Mouse (Mus musculus) MEL (cell line): Measurements from ENCODE around the gene Cyp2d22. TPM values are rescaled to one million over a fixed set of nuclear protein-coding genes. Genes with fewer than 3 reads are reported as not detected.

Experiments used
- DNase-seq: peaks from one replicate; pipeline ENCODE4 v3.0.0; 2011; ENCODE audit warnings: low read depth, low spot score
- H3K27ac ChIP-seq: 2 replicates; pipeline ENCODE4 v1.5.1; 2012; ENCODE audit warnings: low read depth, mild to moderate bottlenecking, control low read depth, low read length, moderate library complexity; ENCODE audit not compliant: control insufficient read depth
- H3K27me3 ChIP-seq, 2 experiments: fragments of 150-350 bp in 1 of 2; sonication (generic) in 1 of 2; 2 replicates each; pipeline ENCODE4 v1.6.1; 2012; ENCODE audit warnings: low read length in 2 of 2, mild to moderate bottlenecking in 2 of 2, improper control_type of control experiment in 1 of 2, moderate library complexity in 1 of 2; ENCODE audit not compliant: insufficient read depth in 2 of 2, control insufficient read depth in 1 of 2
- H3K36me3 ChIP-seq, 2 experiments: 2 replicates each; pipeline ENCODE4 v1.6.1; 2012 to 2014; ENCODE audit warnings: low read length in 2 of 2, improper control_type of control experiment in 1 of 2, inconsistent platforms in 1 of 2, mild to moderate bottlenecking in 1 of 2; ENCODE audit not compliant: insufficient read depth in 2 of 2, control insufficient read depth in 1 of 2
- H3K4me1 ChIP-seq, 2 experiments: fragments of 150-350 bp in 1 of 2; sonication (generic) in 1 of 2; 2 replicates each; pipeline ENCODE4 v1.6.1; 2012; ENCODE audit warnings: low read length in 2 of 2, improper control_type of control experiment in 1 of 2, mild to moderate bottlenecking in 1 of 2; ENCODE audit not compliant: insufficient read depth in 2 of 2, control insufficient read depth in 1 of 2
- H3K4me3 ChIP-seq, 2 experiments: fragments of 150-350 bp in 1 of 2; sonication (generic) in 1 of 2; 2 replicates each; pipeline ENCODE4 v1.5.1; 2012; ENCODE audit warnings: low read depth in 2 of 2, low read length in 2 of 2, mild to moderate bottlenecking in 2 of 2, moderate library complexity in 2 of 2, control low read depth in 1 of 2, improper control_type of control experiment in 1 of 2; ENCODE audit not compliant: control insufficient read depth in 1 of 2, insufficient read depth in 1 of 2
- H3K79me2 ChIP-seq: 2 replicates; pipeline ENCODE4 v1.6.1; 2012; ENCODE audit warnings: mild to moderate bottlenecking, low read length, moderate library complexity; ENCODE audit not compliant: control insufficient read depth, poor library complexity, insufficient read depth
- H3K9ac ChIP-seq: 2 replicates; pipeline ENCODE4 v1.6.1; 2012; ENCODE audit warnings: low read depth, mild to moderate bottlenecking, control low read depth, low read length, moderate library complexity; ENCODE audit not compliant: control insufficient read depth, poor library complexity, severe bottlenecking
- H3K9me3 ChIP-seq: fragments of 150-350 bp; sonication (generic); replicated peaks from 2 replicates; pipeline ENCODE4 v1.6.1; 2012; ENCODE audit warnings: mild to moderate bottlenecking, low read length, improper control_type of control experiment, moderate library complexity; ENCODE audit not compliant: insufficient read depth
- BHLHE40 ChIP-seq: IDR thresholded peaks from 2 replicates; pipeline ENCODE4 v1.6.1; 2012; ENCODE audit warnings: low read depth, mild to moderate bottlenecking, inconsistent platforms, low read length, improper control_type of control experiment, borderline replicate concordance
- CHD2 ChIP-seq: IDR thresholded peaks from 2 replicates; pipeline ENCODE4 v1.6.1; 2011; ENCODE audit warnings: low read length, improper control_type of control experiment
- ELF1 ChIP-seq: IDR thresholded peaks from 2 replicates; pipeline ENCODE4 v1.6.1; 2014; ENCODE audit warnings: low read depth, mild to moderate bottlenecking, inconsistent platforms, low read length, improper control_type of control experiment, moderate library complexity
- EP300 ChIP-seq, 2 experiments: IDR thresholded peaks; 2 replicates each; pipeline ENCODE4 v1.6.1; 2011; ENCODE audit warnings: improper control_type of control experiment in 2 of 2, low read length in 2 of 2, low read depth in 1 of 2, mild to moderate bottlenecking in 1 of 2
- GATA1 ChIP-seq: IDR thresholded peaks from 2 replicates; pipeline ENCODE4 v1.6.1; 2011; ENCODE audit warnings: low read depth, low read length, improper control_type of control experiment
- HCFC1 ChIP-seq: IDR thresholded peaks from 2 replicates; pipeline ENCODE4 v1.6.1; 2012; ENCODE audit warnings: low read depth, mild to moderate bottlenecking, inconsistent platforms, low read length, improper control_type of control experiment, moderate library complexity
- JUND ChIP-seq: IDR thresholded peaks from 2 replicates; pipeline ENCODE4 v1.6.1; 2011; ENCODE audit warnings: low read depth, mild to moderate bottlenecking, improper control_type of control experiment, low read length
- MAX ChIP-seq: IDR thresholded peaks from 2 replicates; pipeline ENCODE4 v1.6.1; 2011; ENCODE audit warnings: low read length, improper control_type of control experiment
- MAZ ChIP-seq: IDR thresholded peaks from 2 replicates; pipeline ENCODE4 v1.6.1; 2012; ENCODE audit warnings: low read depth, mild to moderate bottlenecking, inconsistent platforms, low read length, improper control_type of control experiment
- MEF2A ChIP-seq: IDR thresholded peaks from 2 replicates; pipeline ENCODE4 v1.6.1; 2014; ENCODE audit warnings: low read depth, mild to moderate bottlenecking, inconsistent platforms, low read length, improper control_type of control experiment; ENCODE audit not compliant: poor library complexity, insufficient replicate concordance, severe bottlenecking; ENCODE audit errors: extremely low read depth
- MXI1 ChIP-seq: IDR thresholded peaks from 2 replicates; pipeline ENCODE4 v1.6.1; 2011; ENCODE audit warnings: mild to moderate bottlenecking, low read depth, low read length, improper control_type of control experiment
- MYB ChIP-seq: IDR thresholded peaks from 2 replicates; pipeline ENCODE4 v1.6.1; 2011; ENCODE audit warnings: mild to moderate bottlenecking, low read depth, low read length, improper control_type of control experiment
- NELFE ChIP-seq: IDR thresholded peaks from 2 replicates; pipeline ENCODE4 v1.6.1; 2011; ENCODE audit warnings: low read depth, low read length, improper control_type of control experiment
- NRF1 ChIP-seq: IDR thresholded peaks from 2 replicates; pipeline ENCODE4 v1.6.1; 2014; ENCODE audit warnings: low read depth, mild to moderate bottlenecking, inconsistent platforms, low read length, improper control_type of control experiment, moderate library complexity; ENCODE audit not compliant: poor library complexity, insufficient read depth, severe bottlenecking
- POLR2A ChIP-seq, 2 experiments: IDR thresholded peaks; 2 replicates each; pipeline ENCODE4 v1.6.1; 2011 to 2012; ENCODE audit warnings: low read length in 2 of 2, mild to moderate bottlenecking in 2 of 2, control low read depth in 1 of 2, improper control_type of control experiment in 1 of 2, low read depth in 1 of 2, moderate library complexity in 1 of 2; ENCODE audit not compliant: control insufficient read depth in 1 of 2, insufficient read depth in 1 of 2, poor library complexity in 1 of 2
- POLR2AphosphoS5 ChIP-seq: IDR thresholded peaks from 2 replicates; pipeline ENCODE4 v1.6.1; 2012; ENCODE audit warnings: low read depth, borderline replicate concordance, mild to moderate bottlenecking, inconsistent platforms, low read length, moderate library complexity, mixed read lengths
- RAD21 ChIP-seq: IDR thresholded peaks from 2 replicates; pipeline ENCODE4 v1.6.1; 2011; ENCODE audit warnings: mild to moderate bottlenecking, low read depth, low read length, improper control_type of control experiment
- RCOR1 ChIP-seq: IDR thresholded peaks from 2 replicates; pipeline ENCODE4 v1.6.1; 2012; ENCODE audit warnings: low read depth, mild to moderate bottlenecking, inconsistent platforms, low read length, improper control_type of control experiment
- SMC3 ChIP-seq: IDR thresholded peaks from 2 replicates; pipeline ENCODE4 v1.6.1; 2011; ENCODE audit warnings: low read depth, low read length, improper control_type of control experiment
- TAL1 ChIP-seq: IDR thresholded peaks from 2 replicates; pipeline ENCODE4 v1.6.1; 2012; ENCODE audit warnings: mild to moderate bottlenecking, inconsistent platforms, low read length, moderate library complexity, mixed read lengths
- TBP ChIP-seq: IDR thresholded peaks from 2 replicates; pipeline ENCODE4 v1.8.0; 2011; ENCODE audit warnings: low read depth, low read length, improper control_type of control experiment
- TCF12 ChIP-seq: IDR thresholded peaks from 2 replicates; pipeline ENCODE4 v1.6.1; 2014; ENCODE audit warnings: low read depth, mild to moderate bottlenecking, inconsistent platforms, low read length, improper control_type of control experiment, moderate library complexity
- UBTF ChIP-seq: IDR thresholded peaks from 2 replicates; pipeline ENCODE4 v1.6.1; 2012; ENCODE audit warnings: low read depth, mild to moderate bottlenecking, inconsistent platforms, low read length, improper control_type of control experiment, moderate library complexity, borderline replicate concordance; ENCODE audit not compliant: insufficient read depth
- USF2 ChIP-seq, 2 experiments: IDR thresholded peaks; 2 replicates each; pipeline ENCODE4 v1.6.1; 2011 to 2012; ENCODE audit warnings: improper control_type of control experiment in 2 of 2, low read length in 2 of 2, borderline replicate concordance in 1 of 2, inconsistent platforms in 1 of 2, low read depth in 1 of 2, mild to moderate bottlenecking in 1 of 2; ENCODE audit not compliant: insufficient read depth in 1 of 2
- ZC3H11A ChIP-seq: IDR thresholded peaks from 2 replicates; pipeline ENCODE4 v1.6.1; 2012; ENCODE audit warnings: low read depth, mild to moderate bottlenecking, inconsistent platforms, low read length, improper control_type of control experiment
- ZMIZ1 ChIP-seq: IDR thresholded peaks from 2 replicates; pipeline ENCODE4 v1.6.1; 2012; ENCODE audit warnings: low read depth, mild to moderate bottlenecking, inconsistent platforms, low read length, improper control_type of control experiment, moderate library complexity
- polyA plus RNA-seq, 2 experiments: library from polyadenylated mRNA; stranded (reverse) in 1 of 2; unstranded in 1 of 2; fragments of >175 nt in 1 of 2; fragments of >200 nt in 1 of 2; gene quantifications; 2 replicates each; pipeline versions ENCODE4 v1.2.1 to v1.2.4; 2012; ENCODE audit warnings: low replicate concordance in 2 of 2, low read depth in 1 of 2; ENCODE audit not compliant: insufficient read length in 2 of 2, insufficient read depth in 1 of 2, missing spikeins in 1 of 2
- total RNA-seq: library from RNA; depleted of rRNA; stranded (reverse); fragments of 300-350 nt; gene quantifications from 2 replicates; pipeline ENCODE4 v1.2.3, GENCODE M21; 2012

The Cyp2d22 gene
- total and polyA plus RNA-seq, 3 experiments = 0.10 TPM; not detected in 2

DNA sequence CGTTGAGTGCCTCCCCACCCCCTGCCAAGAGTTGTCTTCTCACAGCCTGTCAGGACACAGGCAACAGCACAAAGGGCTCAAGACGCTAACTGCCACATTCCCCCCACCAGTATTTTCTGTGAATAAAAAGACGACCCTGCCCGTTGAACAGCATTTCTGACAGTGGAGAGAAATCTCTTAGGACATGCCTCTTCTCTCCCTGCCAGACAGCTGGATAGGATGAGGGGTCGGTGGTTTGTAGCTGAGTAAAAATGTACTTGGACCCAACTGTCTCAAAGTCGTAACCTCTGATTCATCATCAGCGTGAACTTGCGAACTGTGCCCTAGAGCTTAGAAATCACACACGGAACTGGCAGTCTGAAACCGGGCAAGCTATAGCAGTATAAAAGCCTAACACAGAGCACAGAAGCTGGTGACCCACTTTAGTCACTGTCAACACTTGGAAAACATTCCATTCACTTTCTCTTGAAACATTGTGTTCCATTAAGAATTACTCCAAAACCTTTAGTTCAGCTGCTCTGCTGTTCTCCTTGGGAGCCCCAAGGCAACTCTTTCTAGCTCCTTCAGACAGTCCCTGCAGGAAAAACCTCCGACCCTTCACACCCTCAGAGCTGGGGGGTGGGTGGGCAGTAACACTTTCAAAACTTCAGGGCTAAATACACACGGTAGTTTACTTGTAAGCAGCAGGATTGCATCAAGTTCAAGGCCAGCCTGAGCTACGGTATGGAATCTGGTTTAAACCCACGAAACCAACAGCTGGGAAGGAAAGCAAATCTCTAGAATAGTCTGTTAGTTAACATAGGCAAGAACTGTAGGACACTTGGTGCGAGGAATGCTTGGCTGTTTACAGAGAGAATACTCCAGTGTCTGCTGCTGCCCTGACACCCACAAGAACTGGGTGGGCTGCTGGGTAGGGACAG, 1.5 kb downstream of the Cyp2d22 start:
- Histone ChIP-seq H3K9ac (no peak overlapping the region), H3K36me3 (no peaks in the 10 kb centered on the region), H3K79me2 (no peaks in the 10 kb centered on the region), H3K27ac (no peak overlapping the region), H3K27me3 (peaks cover 6 to 12% of the 10 kb centered on the region in 2 experiments), H3K9me3 (no peaks in the 10 kb centered on the region), H3K4me1 (no peaks in the 10 kb centered on the region), H3K4me3 (no peak overlapping the region)
- TF ChIP-seq BHLHE40 (no peak), RCOR1 (no peak), USF2 (IDR thresholded peaks at IDR 0.05; ENCODE audit: borderline replicate concordance in 1 of 2, insufficient read depth in 1 of 2, low read depth in 1 of 2, low read length in 2 of 2) (no peak), UBTF (no peak), TCF12 (no peak), MAZ (no peak), MAX (no peak), NRF1 (no peak), POLR2AphosphoS5 (no peak), ZMIZ1 (no peak), JUND (no peak), ELF1 (no peak), NELFE (no peak), MEF2A (no peak), MYB (no peak), CHD2 (no peak)
- no peak for DNase-seq

DNA sequence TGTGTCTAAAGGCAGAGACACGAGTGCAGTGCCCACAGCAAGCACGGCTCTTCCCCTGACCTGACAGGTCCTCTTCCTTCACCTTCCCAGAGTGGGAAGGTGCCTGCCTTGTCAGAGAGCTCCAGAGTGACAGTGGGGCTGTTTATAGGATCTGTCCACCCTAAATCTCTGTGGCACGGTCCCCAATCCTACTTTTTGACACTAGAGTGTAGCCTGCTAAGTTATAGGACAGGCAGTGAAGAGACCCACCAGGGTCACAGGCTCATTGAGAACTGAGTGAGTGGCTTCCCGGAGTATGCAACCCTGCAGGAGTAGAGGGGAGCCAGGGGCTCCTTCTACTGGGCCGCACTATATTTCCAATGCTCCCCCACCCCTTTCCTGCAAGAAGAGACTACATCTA, 2.4 kb downstream of the Cyp2d22 start:
- H3K9ac ChIP-seq = no peak overlapping the region
- no peaks in the 10 kb centered on the region for H3K4me1 ChIP-seq
- no peaks in the 10 kb centered on the region for H3K9me3 ChIP-seq
- H3K4me3 ChIP-seq = no peak overlapping the region
- H3K27me3 ChIP-seq = peaks cover 5 to 6% of the 10 kb centered on the region in 2 experiments
- H3K79me2 ChIP-seq = no peaks in the 10 kb centered on the region
- no peak overlapping the region for H3K27ac ChIP-seq
- no peak for DNase-seq
- H3K36me3 ChIP-seq = no peaks in the 10 kb centered on the region
- no peak for TF ChIP-seq MEF2A
- no peak for TF ChIP-seq NELFE
- no peak for TF ChIP-seq HCFC1
- TF ChIP-seq TCF12 = no peak
- no peak for TF ChIP-seq JUND
- TF ChIP-seq NRF1 = no peak
- TF ChIP-seq EP300 (IDR thresholded peaks at IDR 0.05; ENCODE audit: low read depth in 1 of 2, low read length in 2 of 2) = no peak
- TF ChIP-seq ZC3H11A = no peak
- TF ChIP-seq TAL1 = no peak
- TF ChIP-seq BHLHE40 = no peak
- no peak for TF ChIP-seq RCOR1
- no peak for TF ChIP-seq MYB
- no peak for TF ChIP-seq RAD21
- TF ChIP-seq SMC3 = no peak
- TF ChIP-seq MXI1 = no peak
- TF ChIP-seq GATA1 = no peak
- no peak for TF ChIP-seq TBP
- no peak for TF ChIP-seq UBTF
- TF ChIP-seq POLR2A (IDR thresholded peaks at IDR 0.05; ENCODE audit: control insufficient read depth in 1 of 2, insufficient read depth in 1 of 2, low read depth in 1 of 2, low read length in 2 of 2, poor library complexity in 1 of 2) = no peak
